Mouse (Mus musculus) erythroblast, adult 5-6 weeks (primary cell): ENCODE measurements around the gene Btg1. TPM values are rescaled to one million over a fixed set of nuclear protein-coding genes. Genes with fewer than 3 reads are reported as not detected.

Source experiments
- ATAC-seq: replicated peaks from 2 replicates; pipeline ENCODE4 v1.8.0; 2016; ENCODE audit warnings: moderate number of reproducible peaks, mild to moderate bottlenecking, moderate TSS enrichment, inconsistent platforms; ENCODE audit not compliant: poor library complexity, low FRiP score, severe bottlenecking
- total RNA-seq, 2 experiments: library from RNA; stranded (forward) in 1 of 2; stranded (reverse) in 1 of 2; fragments of 150-400 nt in 1 of 2; fragments of 200-764, 138-1000 nt in 1 of 2; gene quantifications; 2 replicates each; pipeline versions ENCODE4 v1.2.3 to v1.2.4; 2015 to 2017; ENCODE audit warnings: low replicate concordance in 2 of 2

Btg1 gene
- total RNA-seq, 2 experiments from 2014 or later = 32.3 to 35.2 TPM

DNA sequence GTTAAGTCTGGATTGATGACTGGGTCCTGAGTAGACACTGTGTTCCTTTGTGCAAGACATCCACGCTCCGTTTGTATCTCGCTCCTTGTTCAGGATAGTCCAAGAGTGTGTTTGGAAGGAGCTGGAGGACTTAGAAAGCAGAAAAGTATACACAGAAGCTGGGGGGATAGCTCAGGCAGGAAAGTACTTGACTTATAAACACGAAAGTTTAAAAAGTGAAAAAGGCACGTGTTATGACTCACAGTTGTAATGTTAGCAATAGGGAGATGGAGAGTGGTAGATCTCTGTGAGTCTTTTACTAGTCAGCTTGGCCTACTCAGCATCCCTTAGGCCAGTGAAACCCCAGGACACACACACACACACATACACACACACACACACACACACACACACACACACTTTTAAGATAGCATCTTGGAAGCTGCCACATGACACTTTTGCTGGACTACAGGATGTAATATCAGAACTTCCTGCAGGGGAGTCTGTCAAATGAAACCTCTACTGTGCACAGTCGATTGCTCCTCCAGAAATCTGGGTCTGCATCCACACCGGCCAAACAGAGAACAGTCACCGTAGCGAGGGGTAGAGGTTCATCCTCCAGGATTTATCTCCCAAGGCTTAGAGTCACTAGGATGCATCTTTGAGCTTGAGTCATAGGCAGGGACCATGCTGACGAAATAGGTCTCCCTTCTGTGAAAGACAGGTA, 43.6 kb downstream of the Btg1 start:
- no peak for ATAC-seq

DNA sequence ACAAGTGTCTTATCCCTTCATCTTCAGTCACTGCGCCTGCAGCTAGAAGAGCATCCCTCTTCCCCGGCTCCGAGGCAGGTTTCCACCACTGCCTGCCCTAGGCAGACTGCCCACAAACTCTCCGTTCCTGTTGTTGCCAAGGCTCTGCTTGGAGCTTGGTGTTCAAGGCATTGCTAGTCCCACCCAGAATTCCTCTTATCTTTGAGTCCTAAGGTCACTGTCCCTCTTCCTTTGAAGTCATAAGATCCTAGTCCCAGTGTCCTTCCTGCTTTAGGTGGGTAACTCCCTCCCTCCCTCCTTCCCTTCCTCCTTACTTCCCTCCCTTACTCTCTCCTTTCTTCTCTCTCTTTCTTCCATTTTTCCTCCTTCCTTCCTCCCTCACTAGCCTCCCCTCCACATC, 46.2 kb downstream of the Btg1 start:
- ATAC-seq = no peak

DNA sequence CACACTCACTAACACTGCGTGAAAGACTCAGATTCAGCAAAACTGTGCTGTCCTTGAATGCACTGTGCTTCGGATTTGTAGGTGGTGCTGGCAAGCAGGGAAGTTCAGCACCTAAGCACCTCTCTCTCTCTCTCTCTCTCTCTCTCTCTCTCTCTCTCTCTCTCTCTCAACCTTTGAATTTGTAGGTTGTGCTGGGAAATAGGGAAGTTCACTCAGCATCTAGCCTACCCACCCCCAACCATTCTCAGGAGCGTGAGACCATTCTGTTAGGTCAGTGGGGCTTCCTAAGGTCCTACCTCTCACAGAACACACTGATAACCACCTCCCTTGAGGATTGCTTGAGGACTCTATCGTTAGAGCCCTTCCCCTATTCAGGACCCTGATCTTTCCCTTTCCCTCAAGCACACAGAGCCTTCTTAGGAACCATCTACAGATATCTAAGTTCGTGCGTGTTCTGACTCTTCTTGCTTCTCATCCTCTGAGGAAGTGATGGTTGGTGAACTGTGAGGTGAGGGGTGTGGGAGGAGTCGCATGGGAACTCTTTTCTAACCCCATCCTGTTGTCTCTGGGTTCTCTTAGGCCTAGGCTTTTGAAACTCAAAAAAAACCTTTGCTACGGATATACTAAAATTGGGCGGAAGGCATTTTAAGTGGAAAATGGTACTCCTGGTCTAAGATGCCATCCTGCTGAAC, 47.1 kb downstream of the Btg1 start:
- ATAC-seq = no peak
